Mouse (Mus musculus) MEL (cell line): ENCODE results near the gene Ssna1. TPM values are rescaled to one million over a fixed set of nuclear protein-coding genes. Genes with fewer than 3 reads are reported as not detected.

Experiments used
- DNase-seq: peaks from one replicate; pipeline ENCODE4 v3.0.0; 2011; ENCODE audit warnings: low read depth, low spot score
- H3K27ac ChIP-seq: 2 replicates; pipeline ENCODE4 v1.5.1; 2012; ENCODE audit warnings: low read depth, mild to moderate bottlenecking, control low read depth, low read length, moderate library complexity; ENCODE audit not compliant: control insufficient read depth
- H3K27me3 ChIP-seq, 2 experiments: fragments of 150-350 bp in 1 of 2; sonication (generic) in 1 of 2; 2 replicates each; pipeline ENCODE4 v1.6.1; 2012; ENCODE audit warnings: low read length in 2 of 2, mild to moderate bottlenecking in 2 of 2, improper control_type of control experiment in 1 of 2, moderate library complexity in 1 of 2; ENCODE audit not compliant: insufficient read depth in 2 of 2, control insufficient read depth in 1 of 2
- H3K36me3 ChIP-seq, 2 experiments: 2 replicates each; pipeline ENCODE4 v1.6.1; 2012 to 2014; ENCODE audit warnings: low read length in 2 of 2, improper control_type of control experiment in 1 of 2, inconsistent platforms in 1 of 2, mild to moderate bottlenecking in 1 of 2; ENCODE audit not compliant: insufficient read depth in 2 of 2, control insufficient read depth in 1 of 2
- H3K4me1 ChIP-seq, 2 experiments: fragments of 150-350 bp in 1 of 2; sonication (generic) in 1 of 2; 2 replicates each; pipeline ENCODE4 v1.6.1; 2012; ENCODE audit warnings: low read length in 2 of 2, improper control_type of control experiment in 1 of 2, mild to moderate bottlenecking in 1 of 2; ENCODE audit not compliant: insufficient read depth in 2 of 2, control insufficient read depth in 1 of 2
- H3K4me3 ChIP-seq, 2 experiments: fragments of 150-350 bp in 1 of 2; sonication (generic) in 1 of 2; 2 replicates each; pipeline ENCODE4 v1.5.1; 2012; ENCODE audit warnings: low read depth in 2 of 2, low read length in 2 of 2, mild to moderate bottlenecking in 2 of 2, moderate library complexity in 2 of 2, control low read depth in 1 of 2, improper control_type of control experiment in 1 of 2; ENCODE audit not compliant: control insufficient read depth in 1 of 2, insufficient read depth in 1 of 2
- H3K79me2 ChIP-seq: 2 replicates; pipeline ENCODE4 v1.6.1; 2012; ENCODE audit warnings: mild to moderate bottlenecking, low read length, moderate library complexity; ENCODE audit not compliant: control insufficient read depth, poor library complexity, insufficient read depth
- H3K9ac ChIP-seq: 2 replicates; pipeline ENCODE4 v1.6.1; 2012; ENCODE audit warnings: low read depth, mild to moderate bottlenecking, control low read depth, low read length, moderate library complexity; ENCODE audit not compliant: control insufficient read depth, poor library complexity, severe bottlenecking
- H3K9me3 ChIP-seq: fragments of 150-350 bp; sonication (generic); replicated peaks from 2 replicates; pipeline ENCODE4 v1.6.1; 2012; ENCODE audit warnings: mild to moderate bottlenecking, low read length, improper control_type of control experiment, moderate library complexity; ENCODE audit not compliant: insufficient read depth
- CTCF ChIP-seq, 3 experiments: IDR thresholded peaks in 2 of 3; conservative IDR thresholded peaks in 1 of 3; 2 replicates each; pipeline ENCODE4 v1.5.1; 2011 to 2012; ENCODE audit warnings: low read length in 3 of 3, low read depth in 2 of 3, mild to moderate bottlenecking in 2 of 3, improper control_type of control experiment in 1 of 3, inconsistent platforms in 1 of 3, mixed read lengths in 1 of 3, moderate library complexity in 1 of 3; ENCODE audit not compliant: control insufficient read depth in 1 of 3, insufficient read depth in 1 of 3, poor library complexity in 1 of 3, severe bottlenecking in 1 of 3
- ELF1 ChIP-seq: IDR thresholded peaks from 2 replicates; pipeline ENCODE4 v1.6.1; 2014; ENCODE audit warnings: low read depth, mild to moderate bottlenecking, inconsistent platforms, low read length, improper control_type of control experiment, moderate library complexity
- EP300 ChIP-seq, 2 experiments: IDR thresholded peaks; 2 replicates each; pipeline ENCODE4 v1.6.1; 2011; ENCODE audit warnings: improper control_type of control experiment in 2 of 2, low read length in 2 of 2, low read depth in 1 of 2, mild to moderate bottlenecking in 1 of 2
- ETS1 ChIP-seq: IDR thresholded peaks from 2 replicates; pipeline ENCODE4 v1.6.1; 2012; ENCODE audit warnings: low read depth, mild to moderate bottlenecking, inconsistent platforms, low read length, improper control_type of control experiment, moderate library complexity
- GABPA ChIP-seq: IDR thresholded peaks from 2 replicates; pipeline ENCODE4 v1.6.1; 2012; ENCODE audit warnings: low read depth, mild to moderate bottlenecking, inconsistent platforms, low read length, improper control_type of control experiment, moderate library complexity
- HCFC1 ChIP-seq: IDR thresholded peaks from 2 replicates; pipeline ENCODE4 v1.6.1; 2012; ENCODE audit warnings: low read depth, mild to moderate bottlenecking, inconsistent platforms, low read length, improper control_type of control experiment, moderate library complexity
- KAT2A ChIP-seq: conservative IDR thresholded peaks from 2 replicates; pipeline ENCODE4 v1.6.1; 2012; ENCODE audit warnings: low read depth, low read length, improper control_type of control experiment, inconsistent platforms
- MAZ ChIP-seq: IDR thresholded peaks from 2 replicates; pipeline ENCODE4 v1.6.1; 2012; ENCODE audit warnings: low read depth, mild to moderate bottlenecking, inconsistent platforms, low read length, improper control_type of control experiment
- MEF2A ChIP-seq: IDR thresholded peaks from 2 replicates; pipeline ENCODE4 v1.6.1; 2014; ENCODE audit warnings: low read depth, mild to moderate bottlenecking, inconsistent platforms, low read length, improper control_type of control experiment; ENCODE audit not compliant: poor library complexity, insufficient replicate concordance, severe bottlenecking; ENCODE audit errors: extremely low read depth
- MXI1 ChIP-seq: IDR thresholded peaks from 2 replicates; pipeline ENCODE4 v1.6.1; 2011; ENCODE audit warnings: mild to moderate bottlenecking, low read depth, low read length, improper control_type of control experiment
- MYB ChIP-seq: IDR thresholded peaks from 2 replicates; pipeline ENCODE4 v1.6.1; 2011; ENCODE audit warnings: mild to moderate bottlenecking, low read depth, low read length, improper control_type of control experiment
- MYC ChIP-seq: IDR thresholded peaks from 2 replicates; pipeline ENCODE4 v1.6.1; 2011; ENCODE audit warnings: low read depth, mild to moderate bottlenecking, low read length, improper control_type of control experiment, moderate library complexity
- NRF1 ChIP-seq: IDR thresholded peaks from 2 replicates; pipeline ENCODE4 v1.6.1; 2014; ENCODE audit warnings: low read depth, mild to moderate bottlenecking, inconsistent platforms, low read length, improper control_type of control experiment, moderate library complexity; ENCODE audit not compliant: poor library complexity, insufficient read depth, severe bottlenecking
- POLR2A ChIP-seq, 2 experiments: IDR thresholded peaks; 2 replicates each; pipeline ENCODE4 v1.6.1; 2011 to 2012; ENCODE audit warnings: low read length in 2 of 2, mild to moderate bottlenecking in 2 of 2, control low read depth in 1 of 2, improper control_type of control experiment in 1 of 2, low read depth in 1 of 2, moderate library complexity in 1 of 2; ENCODE audit not compliant: control insufficient read depth in 1 of 2, insufficient read depth in 1 of 2, poor library complexity in 1 of 2
- POLR2AphosphoS2 ChIP-seq: IDR thresholded peaks from 2 replicates; pipeline ENCODE4 v1.6.1; 2011; ENCODE audit warnings: low read length, improper control_type of control experiment
- RCOR1 ChIP-seq: IDR thresholded peaks from 2 replicates; pipeline ENCODE4 v1.6.1; 2012; ENCODE audit warnings: low read depth, mild to moderate bottlenecking, inconsistent platforms, low read length, improper control_type of control experiment
- TAL1 ChIP-seq: IDR thresholded peaks from 2 replicates; pipeline ENCODE4 v1.6.1; 2012; ENCODE audit warnings: mild to moderate bottlenecking, inconsistent platforms, low read length, moderate library complexity, mixed read lengths
- TCF12 ChIP-seq: IDR thresholded peaks from 2 replicates; pipeline ENCODE4 v1.6.1; 2014; ENCODE audit warnings: low read depth, mild to moderate bottlenecking, inconsistent platforms, low read length, improper control_type of control experiment, moderate library complexity
- UBTF ChIP-seq: IDR thresholded peaks from 2 replicates; pipeline ENCODE4 v1.6.1; 2012; ENCODE audit warnings: low read depth, mild to moderate bottlenecking, inconsistent platforms, low read length, improper control_type of control experiment, moderate library complexity, borderline replicate concordance; ENCODE audit not compliant: insufficient read depth
- USF1 ChIP-seq: IDR thresholded peaks from 2 replicates; pipeline ENCODE4 v1.6.1; 2014; ENCODE audit warnings: low read depth, mild to moderate bottlenecking, inconsistent platforms, low read length, improper control_type of control experiment, moderate library complexity
- polyA plus RNA-seq, 2 experiments: library from polyadenylated mRNA; stranded (reverse) in 1 of 2; unstranded in 1 of 2; fragments of >175 nt in 1 of 2; fragments of >200 nt in 1 of 2; gene quantifications; 2 replicates each; pipeline versions ENCODE4 v1.2.1 to v1.2.4; 2012; ENCODE audit warnings: low replicate concordance in 2 of 2, low read depth in 1 of 2; ENCODE audit not compliant: insufficient read length in 2 of 2, insufficient read depth in 1 of 2, missing spikeins in 1 of 2
- total RNA-seq: library from RNA; depleted of rRNA; stranded (reverse); fragments of 300-350 nt; gene quantifications from 2 replicates; pipeline ENCODE4 v1.2.3, GENCODE M21; 2012

Gene Ssna1
- total and polyA plus RNA-seq, 3 experiments, result 158 to 226 TPM; not detected in 1

GRCm38 (mm10) chr2:25240723-25241437, 31.4 kb downstream of the Ssna1 start (continued):
- TF ChIP-seq KAT2A (no peak), ETS1 (no peak; the same call in 1 of the 2 replicates), HCFC1 (peak; percentile 49), MEF2A (no peak), EP300 (IDR thresholded peaks at IDR 0.05; ENCODE audit: low read depth in 1 of 2, low read length in 2 of 2) (no peak), MXI1 (no peak), UBTF (no peak), POLR2A (IDR thresholded peaks at IDR 0.05; ENCODE audit: control insufficient read depth in 1 of 2, insufficient read depth in 1 of 2, low read depth in 1 of 2, low read length in 2 of 2, poor library complexity in 1 of 2) (peak; percentile 44 to 61; a peak in 3 of 4 replicates), MYB (no peak), POLR2AphosphoS2 (peak; percentile 73; the same call in 1 of the 2 replicates), GABPA (no peak), MAZ (no peak; the same call in 1 of the 2 replicates), MYC (no peak), CTCF (IDR thresholded peaks at IDR 0.05 in 2 of 3, conservative IDR thresholded peaks at IDR 0.05 in 1 of 3; ENCODE audit: control insufficient read depth in 1 of 3, insufficient read depth in 1 of 3, low read depth in 2 of 3, low read length in 3 of 3, poor library complexity in 1 of 3, severe bottlenecking in 1 of 3) (no peak), TCF12 (0 out of 2 replicates have a peak, but pooled peaks have one; percentile 35)

GRCm38 (mm10) chr2:25240310-25240709, 31.9 kb downstream of the Ssna1 start:
- Histone ChIP-seq H3K27ac (no peak overlapping the region), H3K79me2 (no peaks in the 10 kb centered on the region; the same call in 1 of the 2 replicates), H3K4me3 (peak overlapping the region; percentile 57 to 64), H3K36me3 (no peaks in the 10 kb centered on the region), H3K9ac (peak overlapping the region; percentile 30), H3K9me3 (no peaks in the 10 kb centered on the region), H3K4me1 (peaks cover 0 to 21% of the 10 kb centered on the region in 2 experiments; a peak in 3 of 4 replicates), H3K27me3 (no peaks in the 10 kb centered on the region)
- DNase-seq, result no peak
- TF ChIP-seq RCOR1 (no peak), HCFC1 (no peak), MYC (no peak), USF1 (no peak), TAL1 (no peak), NRF1 (no peak), POLR2A (IDR thresholded peaks at IDR 0.05; ENCODE audit: control insufficient read depth in 1 of 2, insufficient read depth in 1 of 2, low read depth in 1 of 2, low read length in 2 of 2, poor library complexity in 1 of 2) (no peak), ELF1 (no peak), MXI1 (no peak), MYB (no peak)
